Mouse (Mus musculus) liver, adult 2 months (tissue): ENCODE measurements around the gene Gpd1. TPM values are rescaled to one million over a fixed set of nuclear protein-coding genes. Genes with fewer than 3 reads are reported as not detected.

Experiments
- DNase-seq: peaks from one replicate; pipeline ENCODE4 v3.0.0-alpha.2; 2011; ENCODE audit warnings: low read depth, low spot score; ENCODE audit errors: extremely low read depth
- H3K27ac ChIP-seq: fragments of 200-500 bp; replicated peaks from 2 replicates; pipeline ENCODE4 v1.5.1; 2012; ENCODE audit warnings: low read depth, mild to moderate bottlenecking, control low read depth, inconsistent platforms, low read length; ENCODE audit not compliant: insufficient read depth
- H3K27me3 ChIP-seq: fragments of 200-500 bp; 2 replicates; pipeline ENCODE4 v1.6.1; 2012; ENCODE audit warnings: mild to moderate bottlenecking, moderate library complexity, low read length, inconsistent platforms; ENCODE audit not compliant: control insufficient read depth, insufficient read depth
- H3K36me3 ChIP-seq: fragments of 200-500 bp; 2 replicates; pipeline ENCODE4 v1.6.1; 2012; ENCODE audit warnings: low read length, inconsistent platforms; ENCODE audit not compliant: control insufficient read depth, insufficient read depth
- H3K4me1 ChIP-seq: fragments of 200-500 bp; 2 replicates; pipeline ENCODE4 v1.6.1; 2011; ENCODE audit warnings: low read length; ENCODE audit not compliant: control insufficient read depth, insufficient read depth
- H3K4me3 ChIP-seq: fragments of 200-500 bp; 2 replicates; pipeline ENCODE4 v1.5.1; 2011; ENCODE audit warnings: low read depth, mild to moderate bottlenecking, control low read depth, low read length, moderate library complexity; ENCODE audit not compliant: insufficient read depth
- H3K79me2 ChIP-seq: fragments of 200-500 bp; 2 replicates; pipeline ENCODE4 v1.6.1; 2012; ENCODE audit warnings: inconsistent platforms, mild to moderate bottlenecking, low read length, moderate library complexity; ENCODE audit not compliant: control insufficient read depth, insufficient read depth
- H3K9ac ChIP-seq: fragments of 200-500 bp; 2 replicates; pipeline ENCODE4 v1.6.1; 2012; ENCODE audit warnings: low read depth, mild to moderate bottlenecking, control low read depth, inconsistent platforms, low read length
- CTCF ChIP-seq: fragments of 200-500 bp; IDR thresholded peaks from 2 replicates; pipeline ENCODE4 v1.5.1; 2011; ENCODE audit warnings: low read depth, low read length, control low read depth
- POLR2A ChIP-seq: fragments of 200-500 bp; IDR thresholded peaks from 2 replicates; pipeline ENCODE4 v1.6.1; 2011; ENCODE audit warnings: low read length, control low read depth; ENCODE audit not compliant: insufficient read depth; ENCODE audit errors: extremely low read depth
- WGBS: fragments of 180-500 bp; shearing (Covaris S2); methylation state at CpG from one replicate; pipeline ENCODE4 v1.1.7; 2018; 5-methylcytosine and 5-hydroxymethylcytosine counted together
- polyA plus RNA-seq: library from polyadenylated mRNA; depleted of rRNA; stranded (reverse); fragments of >200 nt; gene quantifications from 2 replicates; pipeline ENCODE4 v1.2.3, GENCODE M21; 2012
- total RNA-seq: library from RNA; depleted of rRNA; stranded (reverse); fragments of >200 nt; gene quantifications from 2 replicates; pipeline ENCODE4 v1.2.3, GENCODE M21; 2014

Gene Gpd1
- total and polyA plus RNA-seq, 2 experiments, result 151 to 233 TPM

GRCm38 (mm10) chr15:99682880-99683279 lies 34.4 kb upstream of the Gpd1 start:
- Histone ChIP-seq H3K27me3 (no peaks in the 10 kb centered on the region), H3K4me3 (no peak overlapping the region), H3K9ac (no peak overlapping the region), H3K36me3 (no peaks in the 10 kb centered on the region), H3K4me1 (no peaks in the 10 kb centered on the region), H3K79me2 (no peaks in the 10 kb centered on the region), H3K27ac (no peak overlapping the region)
- WGBS, result 90% methylated on average over 7 of the region's 7 CpGs
- DNase-seq, result no peak
- TF ChIP-seq CTCF (peak; percentile 39), POLR2A (no peak)

GRCm38 (mm10) chr15:99684156-99684555 lies 33.2 kb upstream of the Gpd1 start:
- H3K4me3 ChIP-seq, result no peak overlapping the region
- no peaks in the 10 kb centered on the region for H3K36me3 ChIP-seq
- no peak overlapping the region for H3K9ac ChIP-seq
- no peaks in the 10 kb centered on the region for H3K4me1 ChIP-seq
- TF ChIP-seq POLR2A, result no peak
- no peak for TF ChIP-seq CTCF
- no peak for DNase-seq
- 95% methylated on average over 5 of the region's 5 CpGs for WGBS
- H3K79me2 ChIP-seq, result no peaks in the 10 kb centered on the region
- H3K27ac ChIP-seq, result no peak overlapping the region
- no peaks in the 10 kb centered on the region for H3K27me3 ChIP-seq

- no peak overlapping the region for H3K9ac ChIP-seq
- H3K36me3 ChIP-seq, result no peaks in the 10 kb centered on the region
- no peak overlapping the region for H3K4me3 ChIP-seq
- peak; percentile 89 for TF ChIP-seq CTCF
- no peak for TF ChIP-seq POLR2A
- WGBS, result 4% methylated on average over 4 of the region's 4 CpGs
- peak; percentile 47 for DNase-seq
- no peaks in the 10 kb centered on the region for H3K4me1 ChIP-seq
- no peaks in the 10 kb centered on the region for H3K27me3 ChIP-seq
- no peak overlapping the region for H3K27ac ChIP-seq
- H3K79me2 ChIP-seq, result no peaks in the 10 kb centered on the region
Observed at GRCm38 (mm10) chr15:99688712-99689111, 28.6 kb upstream of the Gpd1 start.

- no peak for TF ChIP-seq CTCF
- TF ChIP-seq POLR2A, result no peak
- H3K27ac ChIP-seq, result no peak overlapping the region
- no peaks in the 10 kb centered on the region for H3K79me2 ChIP-seq
- no peak overlapping the region for H3K4me3 ChIP-seq
- no peaks in the 10 kb centered on the region for H3K4me1 ChIP-seq
- WGBS, result 68% methylated on average over 4 of the region's 4 CpGs
- no peaks in the 10 kb centered on the region for H3K27me3 ChIP-seq
- no peaks in the 10 kb centered on the region for H3K36me3 ChIP-seq
- no peak for DNase-seq
- H3K9ac ChIP-seq, result no peak overlapping the region
Observed at GRCm38 (mm10) chr15:99690924-99691323, 26.4 kb upstream of the Gpd1 start.

- no peak overlapping the region for H3K9ac ChIP-seq
- WGBS, result 68% methylated on average over 9 of the region's 9 CpGs
Observed at GRCm38 (mm10) chr15:99691976-99692375, 25.3 kb upstream of the Gpd1 start.

GRCm38 (mm10) chr15:99697309-99697708 lies 20.0 kb upstream of the Gpd1 start:
- H3K79me2 ChIP-seq, result 0 out of 2 replicates have a peak, but pooled peaks cover 3% of the 10 kb centered on the region
- H3K36me3 ChIP-seq, result no peaks in the 10 kb centered on the region
- no peak overlapping the region for H3K4me3 ChIP-seq
- DNase-seq, result no peak
- no peak overlapping the region for H3K27ac ChIP-seq
- no peak for TF ChIP-seq CTCF
- no peak for TF ChIP-seq POLR2A
- no peaks in the 10 kb centered on the region for H3K27me3 ChIP-seq
- peaks cover 6% of the 10 kb centered on the region; the same call in 1 of the 2 replicates for H3K4me1 ChIP-seq
- 37% methylated on average over 2 of the region's 2 CpGs for WGBS
- no peak overlapping the region for H3K9ac ChIP-seq

More at GRCm38 (mm10) chr15:99691976-99692375, 25.3 kb upstream of the Gpd1 start:
- no peak for DNase-seq
- Histone ChIP-seq H3K36me3 (no peaks in the 10 kb centered on the region), H3K4me3 (no peak overlapping the region), H3K27ac (no peak overlapping the region), H3K27me3 (no peaks in the 10 kb centered on the region), H3K79me2 (no peaks in the 10 kb centered on the region), H3K4me1 (no peaks in the 10 kb centered on the region)
- TF ChIP-seq CTCF, result no peak
- no peak for TF ChIP-seq POLR2A
